Mouse (Mus musculus): ENCODE measurements around the gene Dock10.

GRCm38 (mm10) chr1:80459923-80460322 is 298.4 kb downstream of the Dock10 start:
- TF ChIP-seq POLR2A (IDR thresholded peaks at IDR 0.05; ENCODE audit: low read depth, low read length) (no peak), CTCF (IDR thresholded peaks at IDR 0.05; ENCODE audit: borderline replicate concordance, insufficient read depth, low read length) (no peak)

Measured in embryonic fibroblast, embryonic 13.5 days (primary cell).